Mouse (Mus musculus) limb, embryonic 14.5 days (tissue): Measurements from ENCODE around the gene Klc1. TPM values are rescaled to one million over a fixed set of nuclear protein-coding genes. Genes with fewer than 3 reads are reported as not detected.
"Not testable (repeated sequence)": the region's sequence is repeated elsewhere in the genome, so short reads cannot be mapped to it uniquely, and the experiment has no call there.

Experiments used
- ATAC-seq: fragments of 200-750 bp; cut with Nextera tagmentation; 2 replicates; pipeline ENCODE4 v1.8.0; 2017; ENCODE audit warnings: low read depth, moderate number of reproducible peaks, moderate TSS enrichment; ENCODE audit not compliant: low FRiP score
- DNase-seq: peaks from one replicate; pipeline ENCODE4 v3.0.0-alpha.2; 2015; ENCODE audit warnings: low spot score
- H3K27ac ChIP-seq: fragments of 300-500 bp; sonication (generic); replicated peaks from 2 replicates; pipeline ENCODE4 v1.5.1; 2014; ENCODE audit warnings: low read depth, mild to moderate bottlenecking, low read length, moderate library complexity, mixed read lengths
- H3K27me3 ChIP-seq: fragments of 300-500 bp; sonication (generic); 2 replicates; pipeline ENCODE4 v1.6.1; 2014; ENCODE audit warnings: low read length, mixed read lengths; ENCODE audit not compliant: control insufficient read depth, insufficient read depth
- H3K36me3 ChIP-seq: fragments of 300-500 bp; sonication (generic); 2 replicates; pipeline ENCODE4 v1.6.1; 2014; ENCODE audit warnings: mild to moderate bottlenecking, low read length, moderate library complexity, mixed read lengths; ENCODE audit not compliant: control insufficient read depth, insufficient read depth
- H3K4me1 ChIP-seq: fragments of 300-500 bp; sonication (generic); 2 replicates; pipeline ENCODE4 v1.6.1; 2014; ENCODE audit warnings: antibody characterized with exemption, low read length, mixed read lengths; ENCODE audit not compliant: control insufficient read depth, insufficient read depth
- H3K4me2 ChIP-seq: fragments of 300-500 bp; sonication (generic); replicated peaks from 2 replicates; pipeline ENCODE4 v1.6.1; 2014; ENCODE audit warnings: low read depth, mild to moderate bottlenecking, low read length, moderate library complexity; ENCODE audit not compliant: severe bottlenecking
- H3K4me3 ChIP-seq: fragments of 300-500 bp; sonication (generic); replicated peaks from 2 replicates; pipeline ENCODE4 v1.5.1; 2014; ENCODE audit warnings: low read length
- H3K9ac ChIP-seq: fragments of 300-500 bp; sonication (generic); 2 replicates; pipeline ENCODE4 v1.6.1; 2014; ENCODE audit warnings: mild to moderate bottlenecking, low read depth, low read length, moderate library complexity; ENCODE audit not compliant: severe bottlenecking
- H3K9me3 ChIP-seq: fragments of 300-500 bp; sonication (generic); 2 replicates; pipeline ENCODE4 v1.6.1; 2016; ENCODE audit warnings: low read length; ENCODE audit not compliant: control insufficient read depth
- POLR2A ChIP-seq: fragments of 200-500 bp; IDR thresholded peaks from 2 replicates; pipeline ENCODE4 v1.8.0; 2012; ENCODE audit warnings: inconsistent platforms, mild to moderate bottlenecking, moderate library complexity, borderline replicate concordance; ENCODE audit not compliant: insufficient read depth, insufficient read length; ENCODE audit errors: extremely low read depth
- WGBS: fragments of 180-500 bp; shearing (Covaris S2); extraction: QIAGEN DNeasy Blood & Tissue Kit; methylation state at CpG from one replicate; pipeline ENCODE4 v1.1.7; 2014; 5-methylcytosine and 5-hydroxymethylcytosine counted together
- polyA plus RNA-seq, 2 experiments: library from polyadenylated mRNA; depleted of rRNA in 1 of 2; stranded (reverse) in 1 of 2; unstranded in 1 of 2; fragments of >200 nt; fragmentation: Nextera tagmentation in 1 of 2; extraction: Ambion mirVana in 1 of 2; gene quantifications; 2 replicates each; pipeline versions ENCODE4 v1.2.1 to v1.2.3; 2012 to 2014

The Klc1 gene
- polyA plus RNA-seq, 2 experiments: 104 to 137 TPM

DNA sequence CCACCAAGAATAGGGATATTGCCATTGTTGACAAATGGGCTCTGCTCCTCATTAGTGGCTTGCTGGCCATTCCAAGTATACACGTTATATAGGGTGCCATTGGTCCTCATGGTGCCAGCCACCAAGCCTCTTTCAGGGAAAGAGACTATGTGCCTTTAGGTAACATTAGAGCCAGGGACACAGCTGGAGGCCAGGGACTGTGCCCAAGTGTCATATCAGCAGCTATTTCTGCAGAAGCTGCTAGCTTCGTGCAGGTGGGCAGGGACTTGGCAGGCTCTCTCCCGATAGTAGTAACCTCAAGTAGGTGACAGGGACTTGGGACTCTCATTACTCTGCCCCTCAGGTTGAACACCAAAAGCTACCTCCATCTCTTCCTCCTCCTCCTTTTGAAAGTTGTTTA lies 23.7 kb upstream of the Klc1 start:
- no peak overlapping the region for H3K4me3 ChIP-seq
- WGBS: 90% methylated on average over 3 of the region's 3 CpGs

DNA sequence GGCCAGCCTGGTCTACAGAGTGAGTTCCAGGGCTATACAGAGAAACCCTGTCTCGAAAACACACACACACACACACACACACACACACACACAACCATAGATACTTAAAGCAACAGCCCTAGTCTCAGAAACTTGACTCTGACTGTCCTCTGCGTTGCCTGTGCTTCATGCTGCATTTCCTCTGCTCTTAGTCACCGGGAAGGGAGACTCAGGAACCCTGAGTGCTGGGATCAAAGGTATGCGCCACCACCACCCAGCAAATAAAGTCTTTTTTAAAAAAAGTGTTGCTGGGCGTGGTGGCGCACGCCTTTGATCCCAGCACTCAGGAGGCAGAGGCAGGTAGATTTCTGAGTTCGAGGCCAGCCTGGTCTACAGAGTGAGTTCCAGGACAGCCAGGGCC lies 22.0 kb upstream of the Klc1 start:
- WGBS: 82% methylated on average over 8 of the region's 8 CpGs
- DNase-seq, H3K4me2 ChIP-seq, H3K9ac ChIP-seq, H3K36me3 ChIP-seq, H3K27me3 ChIP-seq, H3K9me3 ChIP-seq, H3K4me3 ChIP-seq, ATAC-seq, H3K27ac ChIP-seq, H3K4me1 ChIP-seq: not testable (repeated sequence)

More for the DNA sequence above, 23.7 kb upstream of the Klc1 start:
- Histone ChIP-seq H3K36me3 (peaks cover 12% of the 10 kb centered on the region), H3K4me2 (no peak overlapping the region), H3K9ac (no peak overlapping the region), H3K9me3 (no peaks in the 10 kb centered on the region), H3K27me3 (no peaks in the 10 kb centered on the region), H3K27ac (no peak overlapping the region), H3K4me1 (no peaks in the 10 kb centered on the region)
- no peak for ATAC-seq
- no peak for DNase-seq
- no peak for TF ChIP-seq POLR2A

DNA sequence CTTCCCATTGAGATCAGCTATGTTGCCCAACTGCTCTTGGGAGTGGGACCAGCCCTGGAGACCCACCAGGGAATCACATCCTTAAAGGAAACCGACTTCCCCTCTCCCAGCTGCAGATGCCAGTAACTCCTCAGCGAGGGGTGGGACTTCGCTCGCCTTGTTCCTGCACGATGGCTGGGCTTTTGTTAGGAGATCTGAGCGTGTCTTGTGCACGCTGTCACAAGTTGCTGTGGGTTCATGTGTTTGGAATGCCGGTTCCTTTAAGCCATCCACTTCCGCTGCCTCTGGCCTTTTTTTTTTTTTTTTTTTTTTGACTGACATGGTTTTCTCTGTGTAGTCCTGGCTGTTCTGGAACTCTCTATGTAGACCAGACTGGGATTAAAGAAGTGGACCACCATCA lies 21.3 kb upstream of the Klc1 start:
- Histone ChIP-seq H3K4me1 (no peaks in the 10 kb centered on the region), H3K4me3 (no peak overlapping the region), H3K27me3 (no peaks in the 10 kb centered on the region), H3K27ac (no peak overlapping the region), H3K9ac (no peak overlapping the region), H3K36me3 (peaks cover 5% of the 10 kb centered on the region; the same call in 1 of the 2 replicates), H3K9me3 (no peaks in the 10 kb centered on the region), H3K4me2 (no peak overlapping the region)
- TF ChIP-seq POLR2A: no peak
- DNase-seq (no peak), ATAC-seq (no peak)
- 71% methylated on average over 9 of the region's 9 CpGs for WGBS

- Histone ChIP-seq H3K9me3 (no peaks in the 10 kb centered on the region), H3K9ac (no peak overlapping the region), H3K27ac (no peak overlapping the region), H3K27me3 (no peaks in the 10 kb centered on the region), H3K36me3 (0 out of 2 replicates have a peak, but pooled peaks cover 2% of the 10 kb centered on the region), H3K4me3 (no peak overlapping the region), H3K4me1 (no peaks in the 10 kb centered on the region), H3K4me2 (no peak overlapping the region)
- no peak for ATAC-seq
- WGBS: 16% methylated on average over 3 of the region's 3 CpGs
- no peak for TF ChIP-seq POLR2A
- DNase-seq: peak; percentile 56
Observed at GRCm38 (mm10) chr12:111738754-111739153, 19.9 kb upstream of the Klc1 start.

- TF ChIP-seq POLR2A: no peak
- H3K4me1 ChIP-seq: peaks cover 9% of the 10 kb centered on the region
- DNase-seq (no peak), ATAC-seq (no peak)
- H3K27ac ChIP-seq: no peak overlapping the region
- no peak overlapping the region for H3K4me3 ChIP-seq
- H3K4me2 ChIP-seq: no peak overlapping the region
- WGBS: 40% methylated on average over 8 of the region's 8 CpGs
- H3K27me3 ChIP-seq: no peaks in the 10 kb centered on the region
- no peaks in the 10 kb centered on the region for H3K9me3 ChIP-seq
- H3K9ac ChIP-seq: no peak overlapping the region
- 0 out of 2 replicates have a peak, but pooled peaks cover 2% of the 10 kb centered on the region for H3K36me3 ChIP-seq
Observed at GRCm38 (mm10) chr12:111741338-111741737, 17.3 kb upstream of the Klc1 start.

GRCm38 (mm10) chr12:111743419-111743818 lies 15.2 kb upstream of the Klc1 start:
- Histone ChIP-seq H3K4me2 (no peak overlapping the region), H3K9ac (no peak overlapping the region)
- peak; percentile 81 for ATAC-seq

More at GRCm38 (mm10) chr12:111743419-111743818, 15.2 kb upstream of the Klc1 start:
- no peaks in the 10 kb centered on the region for H3K9me3 ChIP-seq
- H3K4me3 ChIP-seq: no peak overlapping the region
- H3K36me3 ChIP-seq: 0 out of 2 replicates have a peak, but pooled peaks cover 2% of the 10 kb centered on the region
- no peak for DNase-seq
- no peak overlapping the region; the same call in 1 of the 2 replicates for H3K27ac ChIP-seq
- H3K27me3 ChIP-seq: no peaks in the 10 kb centered on the region
- no peak for TF ChIP-seq POLR2A
- peaks cover 10% of the 10 kb centered on the region for H3K4me1 ChIP-seq
- WGBS: 59% methylated on average over 2 of the region's 2 CpGs
